Mouse (Mus musculus): ENCODE measurements around the gene Nsun2.

Gene Nsun2

GRCm38 (mm10) chr13:69524158-69524530, 9.4 kb upstream of the Nsun2 start:
- no peak for DNase-seq (ENCODE audit: low spot score in 2 of 2)

GRCm38 (mm10) chr13:69525867-69526266, 7.7 kb upstream of the Nsun2 start:
- no peak for DNase-seq (ENCODE audit: low spot score in 2 of 2)

GRCm38 (mm10) chr13:69528531-69528930, 5.0 kb upstream of the Nsun2 start:
- DNase-seq (ENCODE audit: low spot score in 2 of 2): no peak

- no peak for DNase-seq (ENCODE audit: low spot score in 2 of 2)
These were observed 3.4 kb upstream of the Nsun2 start for GRCm38 (mm10) chr13:69530156-69530555.

- DNase-seq (ENCODE audit: low spot score in 2 of 2): no peak
These were observed 2.6 kb upstream of the Nsun2 start for GRCm38 (mm10) chr13:69530951-69531350.

GRCm38 (mm10) chr13:69531431-69531830, 2.1 kb upstream of the Nsun2 start:
- no peak for DNase-seq (ENCODE audit: low spot score in 2 of 2)

- DNase-seq (ENCODE audit: low spot score in 2 of 2): no peak
These were observed 1.2 kb upstream of the Nsun2 start for GRCm38 (mm10) chr13:69532101-69532892.

GRCm38 (mm10) chr13:69532893-69533404, 597 bp upstream of the Nsun2 start:
- no peak for DNase-seq (ENCODE audit: low spot score in 2 of 2)

GRCm38 (mm10) chr13:69534334-69534653, 748 bp downstream of the Nsun2 start, which contains the start of gene Tent4a:
Gene Tent4a, minus strand, starts transcription at chr13:69534617.
- no peak for DNase-seq (ENCODE audit: low spot score in 2 of 2)

GRCm38 (mm10) chr13:69534654-69535551, 1.4 kb downstream of the Nsun2 start:
- peak; percentile 94 to 99 for DNase-seq (ENCODE audit: low spot score in 2 of 2)

GRCm38 (mm10) chr13:69536021-69536420, 2.5 kb downstream of the Nsun2 start:
- no peak for DNase-seq (ENCODE audit: low spot score in 2 of 2)

- no peak for DNase-seq (ENCODE audit: low spot score in 2 of 2)
These were observed 3.8 kb downstream of the Nsun2 start for GRCm38 (mm10) chr13:69537366-69537765.

GRCm38 (mm10) chr13:69538327-69538726, 4.8 kb downstream of the Nsun2 start:
- DNase-seq (ENCODE audit: low spot score in 2 of 2): no peak

GRCm38 (mm10) chr13:69541209-69541608, 7.7 kb downstream of the Nsun2 start:
- DNase-seq (ENCODE audit: low spot score in 2 of 2): no peak

- DNase-seq (ENCODE audit: low spot score in 2 of 2): no peak
These were observed 8.2 kb downstream of the Nsun2 start for GRCm38 (mm10) chr13:69541776-69542175.

GRCm38 (mm10) chr13:69542571-69543352, 9.2 kb downstream of the Nsun2 start:
- DNase-seq (ENCODE audit: low spot score in 2 of 2): no peak

GRCm38 (mm10) chr13:69543595-69543994, 10.0 kb downstream of the Nsun2 start:
- no peak for DNase-seq (ENCODE audit: low spot score in 2 of 2)

GRCm38 (mm10) chr13:69545019-69545418, 11.5 kb downstream of the Nsun2 start:
- DNase-seq (ENCODE audit: low spot score in 2 of 2): peak in 1 of 2 experiments; percentile 40

GRCm38 (mm10) chr13:69547488-69548180, 14.1 kb downstream of the Nsun2 start:
- no peak for DNase-seq (ENCODE audit: low spot score in 2 of 2)

GRCm38 (mm10) chr13:69549980-69550379, 16.4 kb downstream of the Nsun2 start:
- DNase-seq (ENCODE audit: low spot score in 2 of 2): no peak

- no peak for DNase-seq (ENCODE audit: low spot score in 2 of 2)
These were observed 17.3 kb downstream of the Nsun2 start for GRCm38 (mm10) chr13:69550831-69551230.

Data from cerebellum, postnatal 4 days (tissue).